Mouse (Mus musculus) lung, postnatal 0 days (tissue): ENCODE data around the gene Cfap57. TPM values are rescaled to one million over a fixed set of nuclear protein-coding genes. Genes with fewer than 3 reads are reported as not detected.
"Not testable (repeated sequence)": the region's sequence is repeated elsewhere in the genome, so short reads cannot be mapped to it uniquely, and the experiment has no call there.

ENCODE experiments used
- ATAC-seq: fragments of 200-750 bp; cut with Nextera tagmentation; 2 replicates; pipeline ENCODE4 v1.8.0; 2017; ENCODE audit warnings: moderate library complexity
- DNase-seq: peaks from one replicate; pipeline ENCODE4 v3.0.0-alpha.2; 2016; ENCODE audit warnings: low spot score
- H3K27ac ChIP-seq: fragments of 300-500 bp; sonication (generic); 2 replicates; pipeline ENCODE4 v1.5.1; 2014; ENCODE audit warnings: antibody characterized with exemption, mild to moderate bottlenecking, low read length, mixed read lengths
- H3K27me3 ChIP-seq: fragments of 300-500 bp; sonication (generic); replicated peaks from 2 replicates; pipeline ENCODE4 v1.6.1; 2014; ENCODE audit warnings: low read length, mixed read lengths; ENCODE audit not compliant: insufficient read depth
- H3K36me3 ChIP-seq: fragments of 300-500 bp; sonication (generic); 2 replicates; pipeline ENCODE4 v1.6.1; 2014; ENCODE audit warnings: low read length, mixed read lengths; ENCODE audit not compliant: insufficient read depth
- H3K4me1 ChIP-seq: fragments of 300-500 bp; sonication (generic); 2 replicates; pipeline ENCODE4 v1.6.1; 2014; ENCODE audit warnings: antibody characterized with exemption, low read depth, low read length, mixed read lengths; ENCODE audit not compliant: insufficient read depth
- H3K4me2 ChIP-seq: fragments of 300-500 bp; sonication (generic); replicated peaks from 2 replicates; pipeline ENCODE4 v1.6.1; 2014; ENCODE audit warnings: low read depth, mild to moderate bottlenecking, low read length, moderate library complexity, mixed read lengths
- H3K4me3 ChIP-seq: fragments of 300-500 bp; sonication (generic); 2 replicates; pipeline ENCODE4 v1.5.1; 2014; ENCODE audit warnings: low read depth, low read length
- H3K9ac ChIP-seq: fragments of 300-500 bp; sonication (generic); replicated peaks from 2 replicates; pipeline ENCODE4 v1.6.1; 2014; ENCODE audit warnings: low read depth, mild to moderate bottlenecking
- H3K9me3 ChIP-seq: fragments of 300-500 bp; sonication (generic); 2 replicates; pipeline ENCODE4 v1.6.1; 2016; ENCODE audit warnings: low read length, mixed read lengths
- CTCF ChIP-seq: IDR thresholded peaks from 2 replicates; pipeline ENCODE4 v1.5.1; 2016; ENCODE audit warnings: antibody characterized with exemption, mild to moderate bottlenecking
- EP300 ChIP-seq: IDR thresholded peaks from 2 replicates; pipeline ENCODE4 v1.6.1; 2016; ENCODE audit warnings: antibody characterized with exemption, mild to moderate bottlenecking, control low read depth
- WGBS: fragments of 180-500 bp; shearing (Covaris S2); extraction: QIAGEN DNeasy Blood & Tissue Kit; methylation state at CpG from one replicate; pipeline ENCODE4 v1.1.7; 2014; 5-methylcytosine and 5-hydroxymethylcytosine counted together
- polyA plus RNA-seq: library from polyadenylated mRNA; unstranded; fragments of >200 nt; fragmentation: Nextera tagmentation; extraction: Ambion mirVana; gene quantifications from 2 replicates; pipeline ENCODE4 v1.2.1, GENCODE M21; 2015

Cfap57 gene
- polyA plus RNA-seq, 1 experiment from 2014 or later = 1.7 TPM

DNA sequence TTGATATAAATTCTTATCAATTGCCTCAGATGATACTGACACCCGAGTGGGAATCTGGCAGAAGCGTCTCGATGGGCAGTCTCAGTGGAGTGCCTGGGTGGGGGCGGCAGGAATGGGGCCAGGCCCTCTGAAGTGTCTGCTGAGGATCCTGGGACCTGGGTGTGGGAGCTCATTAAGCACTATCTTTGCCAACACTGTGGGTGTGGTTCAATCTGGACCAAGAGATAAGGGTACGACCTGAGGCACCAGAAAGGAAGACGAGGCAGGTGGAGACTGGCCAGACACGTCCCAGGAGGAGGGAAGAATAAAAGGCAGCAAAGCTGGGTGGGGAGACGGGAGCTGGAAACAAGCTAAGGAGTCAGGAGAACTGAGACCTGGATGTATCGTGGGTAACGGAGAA is 51.9 kb downstream of the Cfap57 start:
- ATAC-seq = 0 out of 2 replicates have a peak, but pooled peaks have one; percentile 26

DNA sequence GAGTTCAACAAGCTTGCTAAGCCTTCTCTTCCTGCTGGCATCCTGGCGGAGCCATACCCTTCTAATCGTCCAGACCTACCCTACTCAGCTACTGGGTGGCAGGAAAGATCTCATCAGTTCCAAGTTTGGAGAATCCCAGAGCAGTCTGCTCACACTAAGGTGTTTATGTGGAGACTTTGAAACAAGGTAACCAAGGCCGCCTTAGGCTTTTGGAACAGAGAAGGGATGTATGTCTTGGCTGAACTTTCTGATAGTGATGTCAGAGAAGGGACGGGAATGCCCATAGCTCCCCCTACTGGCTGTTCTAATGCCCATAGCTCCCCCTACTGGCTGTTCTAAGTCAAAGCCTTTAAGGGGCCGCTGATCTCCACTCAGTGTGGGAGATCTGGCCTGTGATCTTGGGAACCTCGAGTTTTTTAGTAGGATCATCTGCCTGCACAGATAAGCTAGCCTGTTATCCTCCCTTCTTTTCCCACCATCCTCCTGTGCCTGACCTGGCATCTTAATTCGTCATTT is 54.4 kb downstream of the Cfap57 start:
- WGBS = 27% methylated on average over 7 of the region's 7 CpGs
- Histone ChIP-seq H3K9me3 (no peaks in the 10 kb centered on the region), H3K4me2 (no peak overlapping the region), H3K9ac (no peak overlapping the region), H3K36me3 (no peaks in the 10 kb centered on the region), H3K4me1 (no peaks in the 10 kb centered on the region), H3K4me3 (no peak overlapping the region), H3K27ac (no peak overlapping the region), H3K27me3 (no peaks in the 10 kb centered on the region)
- TF ChIP-seq CTCF (peak; percentile 98), EP300 (no peak)
- DNase-seq (peak; percentile 72), ATAC-seq (peak; percentile 48)

More for the DNA sequence above, 51.9 kb downstream of the Cfap57 start:
- no peaks in the 10 kb centered on the region for H3K9me3 ChIP-seq
- no peak for DNase-seq
- WGBS = 41% methylated on average over 10 of the region's 10 CpGs
- H3K4me1 ChIP-seq = no peaks in the 10 kb centered on the region
- TF ChIP-seq CTCF (no peak), EP300 (no peak)
- H3K27ac ChIP-seq = no peak overlapping the region
- H3K4me2 ChIP-seq = no peak overlapping the region
- H3K36me3 ChIP-seq = no peaks in the 10 kb centered on the region
- H3K9ac ChIP-seq = no peak overlapping the region
- no peaks in the 10 kb centered on the region for H3K27me3 ChIP-seq
- H3K4me3 ChIP-seq = no peak overlapping the region

DNA sequence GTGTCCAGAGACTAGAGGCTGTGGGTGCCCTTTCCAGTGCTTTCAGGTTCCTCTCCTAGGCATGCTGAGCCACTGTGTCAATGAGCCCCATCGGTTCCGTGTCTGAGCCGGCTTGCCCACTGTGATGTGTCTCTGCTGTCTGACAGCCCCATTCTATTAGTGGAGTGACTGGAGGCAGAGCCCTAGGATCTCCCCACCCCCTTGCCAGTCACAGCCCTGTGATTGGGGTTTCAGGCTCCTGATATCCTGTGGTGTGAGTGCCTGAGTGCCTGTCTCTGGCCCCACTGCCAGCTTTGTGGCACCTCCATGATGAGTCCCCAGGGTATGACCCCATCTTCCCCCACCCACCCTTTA is 55.7 kb downstream of the Cfap57 start:
- Histone ChIP-seq H3K9me3 (no peaks in the 10 kb centered on the region), H3K9ac (no peak overlapping the region), H3K27ac (no peak overlapping the region), H3K27me3 (no peaks in the 10 kb centered on the region), H3K4me3 (no peak overlapping the region), H3K4me2 (no peak overlapping the region), H3K4me1 (no peaks in the 10 kb centered on the region), H3K36me3 (no peaks in the 10 kb centered on the region)
- ATAC-seq (no peak), DNase-seq (no peak)
- TF ChIP-seq EP300 (no peak), CTCF (no peak)
- 50% methylated on average over 3 of the region's 3 CpGs for WGBS

DNA sequence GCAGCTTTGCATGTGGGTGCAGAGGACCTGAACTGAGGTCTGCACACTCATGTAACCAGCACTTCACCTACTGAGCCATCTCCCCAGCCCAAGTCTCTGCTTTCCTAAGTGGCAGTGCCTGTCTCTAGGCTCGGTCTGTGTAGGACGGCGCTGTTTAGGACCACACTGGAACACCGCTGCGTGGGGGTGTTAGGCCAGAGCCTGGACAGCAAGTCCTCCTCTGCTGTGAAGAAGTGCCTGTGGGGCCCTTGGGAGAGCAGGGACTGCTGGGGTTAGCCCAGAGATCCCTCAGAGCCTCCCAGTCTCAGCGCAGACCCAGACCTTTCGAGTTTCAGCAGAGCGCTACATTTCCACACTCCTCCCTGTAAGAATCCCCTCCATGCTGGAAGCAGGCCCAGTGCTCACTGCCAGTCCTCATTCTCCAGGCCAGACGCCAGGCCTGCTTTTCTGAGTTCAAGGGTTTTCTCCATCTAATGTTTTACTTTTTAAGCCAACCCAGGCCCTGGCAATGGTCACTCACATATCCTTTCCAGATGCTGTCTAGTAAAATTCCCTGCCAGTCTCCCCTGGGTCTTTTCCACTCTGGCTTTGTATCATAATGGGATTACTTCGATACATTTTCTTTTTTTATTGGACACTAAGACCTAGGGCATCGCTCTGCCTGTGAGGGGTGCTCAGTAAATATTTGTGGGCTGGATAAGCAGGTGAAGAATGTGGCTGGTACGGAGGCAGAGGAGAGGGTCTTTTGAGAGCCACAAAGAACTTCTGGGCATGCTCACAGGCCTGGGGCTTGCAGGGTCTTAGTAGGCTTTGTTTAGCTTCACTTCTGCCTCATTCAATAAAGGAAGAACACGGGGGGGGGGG is 56.3 kb downstream of the Cfap57 start:
- DNase-seq = no peak
- Histone ChIP-seq H3K27me3 (no peaks in the 10 kb centered on the region), H3K4me1 (no peaks in the 10 kb centered on the region), H3K4me3 (no peak overlapping the region), H3K36me3 (no peaks in the 10 kb centered on the region), H3K27ac (no peak overlapping the region), H3K9ac (no peak overlapping the region), H3K9me3 (no peaks in the 10 kb centered on the region), H3K4me2 (no peak overlapping the region)
- no peak for ATAC-seq
- 68% methylated on average over 13 of the region's 13 CpGs for WGBS
- TF ChIP-seq CTCF (no peak), EP300 (no peak)

DNA sequence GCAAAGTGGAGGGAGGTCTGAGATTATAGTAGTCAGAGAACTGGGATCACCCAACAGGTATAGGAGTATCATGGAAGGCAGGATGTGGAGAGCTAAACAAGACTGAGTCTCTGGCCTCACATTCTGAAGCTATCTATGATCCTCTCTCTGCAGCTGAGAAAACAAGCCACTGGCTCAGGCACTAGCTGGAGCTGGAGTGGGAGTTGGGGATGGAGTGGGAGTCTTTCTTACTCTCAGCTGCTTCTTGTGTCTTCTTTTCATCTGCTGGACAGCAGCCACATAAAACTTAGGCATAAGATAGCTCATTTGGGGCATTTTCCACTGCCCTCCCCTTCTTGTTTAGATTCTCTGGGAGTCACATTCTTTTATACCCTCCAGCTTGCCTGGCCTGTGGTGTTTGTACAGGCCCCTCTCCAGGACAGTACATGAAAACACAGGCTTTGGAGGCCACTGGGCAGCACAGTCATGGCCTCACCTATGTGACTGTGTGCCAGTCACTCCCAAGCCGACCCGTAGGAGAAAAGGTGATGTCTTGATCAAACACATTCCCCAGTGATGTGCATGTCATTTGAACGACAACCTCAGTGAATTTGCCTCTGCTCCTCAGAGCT is 67.4 kb downstream of the Cfap57 start:
- Histone ChIP-seq H3K4me1 (no peaks in the 10 kb centered on the region), H3K36me3 (no peaks in the 10 kb centered on the region), H3K9ac (no peak overlapping the region), H3K9me3 (no peaks in the 10 kb centered on the region), H3K4me3 (no peak overlapping the region), H3K27me3 (no peaks in the 10 kb centered on the region), H3K27ac (no peak overlapping the region), H3K4me2 (no peak overlapping the region)
- TF ChIP-seq EP300 = no peak
- no peak for TF ChIP-seq CTCF
- ATAC-seq (no peak), DNase-seq (no peak)
- WGBS = 75% methylated on average over 3 of the region's 3 CpGs

DNA sequence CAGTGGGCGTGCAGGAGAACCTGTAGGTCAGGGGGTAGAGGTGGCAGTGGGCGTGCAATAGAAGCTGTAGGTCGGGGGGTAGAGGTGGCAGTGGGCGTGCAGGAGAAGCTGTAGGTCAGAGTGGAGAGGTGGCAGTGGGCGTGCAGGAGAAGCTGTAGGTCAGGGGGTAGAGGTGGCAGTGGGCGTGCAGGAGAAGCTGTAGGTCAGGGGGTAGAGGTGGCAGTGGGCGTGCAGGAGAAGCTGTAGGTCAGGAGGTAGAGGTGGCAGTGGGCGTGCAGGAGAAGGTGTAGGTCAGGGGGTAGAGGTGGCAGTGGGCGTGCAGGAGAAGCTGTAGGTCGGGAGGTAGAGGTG is 72.5 kb downstream of the Cfap57 start:
- H3K4me2 ChIP-seq, H3K36me3 ChIP-seq, H3K4me3 ChIP-seq, H3K9me3 ChIP-seq, H3K4me1 ChIP-seq, H3K27me3 ChIP-seq, H3K27ac ChIP-seq, ATAC-seq, H3K9ac ChIP-seq: not testable (repeated sequence)
- peak; percentile 92 for DNase-seq
- 86% methylated on average over 10 of the region's 10 CpGs for WGBS

DNA sequence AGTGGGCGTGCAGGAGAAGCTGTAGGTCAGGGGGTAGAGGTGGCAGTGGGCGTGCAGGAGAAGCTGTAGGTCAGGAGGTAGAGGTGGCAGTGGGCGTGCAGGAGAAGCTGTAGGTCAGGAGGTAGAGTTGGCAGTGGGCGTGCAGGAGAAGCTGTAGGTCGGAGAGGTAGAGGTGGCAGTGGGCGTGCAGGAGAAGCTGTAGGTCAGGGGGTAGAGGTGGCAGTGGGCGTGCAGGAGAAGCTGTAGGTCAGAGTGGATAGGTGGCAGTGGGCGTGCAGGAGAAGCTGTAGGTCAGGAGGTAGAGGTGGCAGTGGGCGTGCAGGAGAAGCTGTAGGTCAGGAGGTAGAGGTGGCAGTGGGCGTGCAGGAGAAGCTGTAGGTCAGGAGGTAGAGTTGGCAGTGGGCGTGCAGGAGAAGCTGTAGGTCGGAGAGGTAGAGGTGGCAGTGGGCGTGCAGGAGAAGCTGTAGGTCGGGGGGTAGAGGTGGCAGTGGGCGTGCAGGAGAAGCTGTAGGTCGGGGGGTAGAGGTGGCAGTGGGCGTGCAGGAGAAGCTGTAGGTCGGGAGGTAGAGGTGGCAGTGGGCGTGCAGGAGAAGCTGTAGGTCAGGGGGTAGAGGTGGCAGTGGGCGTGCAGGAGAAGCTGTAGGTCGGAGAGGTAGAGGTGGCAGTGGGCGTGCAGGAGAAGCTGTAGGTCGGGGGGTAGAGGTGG is 73.0 kb downstream of the Cfap57 start:
- not testable (repeated sequence) for ATAC-seq, H3K9ac ChIP-seq, H3K27me3 ChIP-seq, H3K36me3 ChIP-seq, H3K9me3 ChIP-seq, H3K27ac ChIP-seq, H3K4me1 ChIP-seq, DNase-seq, H3K4me3 ChIP-seq, H3K4me2 ChIP-seq
- WGBS = 87% methylated on average over 22 of the region's 23 CpGs
